Mouse (Mus musculus) natural killer cell, adult 2 months (primary cell): ENCODE data around the gene Mlh3.
A peak's percentile ranks its signal among the peaks of the same experiment; 100 is the strongest.
"Not testable (repeated sequence)": the region's sequence is repeated elsewhere in the genome, so short reads cannot be mapped to it uniquely, and the experiment has no call there.

Source experiments
- DNase-seq, 2 experiments: peaks; one replicate each; pipeline ENCODE4 v3.0.0; 2022; ENCODE audit warnings: low spot score in 2 of 2

The Mlh3 gene

GRCm38 (mm10) chr12:85270319-85270718 lies at the start of gene Mlh3:
TSS of gene Mlh3 (minus strand) at chr12:85270599.
- DNase-seq: peak; percentile 85

- no peak for DNase-seq
These were observed 38.3 kb upstream of the Mlh3 start for GRCm38 (mm10) chr12:85308651-85309050.

- DNase-seq: peak; percentile 69 to 80
These were observed 35.0 kb upstream of the Mlh3 start for GRCm38 (mm10) chr12:85305247-85305892.

GRCm38 (mm10) chr12:85304725-85305124 lies 34.3 kb upstream of the Mlh3 start:
- DNase-seq: peak; percentile 44 to 77

GRCm38 (mm10) chr12:85303256-85303655 lies 32.9 kb upstream of the Mlh3 start:
- DNase-seq: no peak

- DNase-seq: no peak
These were observed 28.4 kb upstream of the Mlh3 start for GRCm38 (mm10) chr12:85298835-85299180.

- DNase-seq: no peak
These were observed 27.9 kb upstream of the Mlh3 start for GRCm38 (mm10) chr12:85298127-85298834.

GRCm38 (mm10) chr12:85297345-85297997 lies 27.1 kb upstream of the Mlh3 start:
- no peak for DNase-seq

GRCm38 (mm10) chr12:85296915-85297314 lies 26.5 kb upstream of the Mlh3 start:
- DNase-seq: no peak

GRCm38 (mm10) chr12:85295506-85295905 lies 25.1 kb upstream of the Mlh3 start:
- no peak for DNase-seq

- no peak for DNase-seq
These were observed 22.5 kb upstream of the Mlh3 start for GRCm38 (mm10) chr12:85292906-85293305.

GRCm38 (mm10) chr12:85292288-85292687 lies 21.9 kb upstream of the Mlh3 start:
- no peak for DNase-seq

- DNase-seq: no peak
These were observed 21.1 kb upstream of the Mlh3 start for GRCm38 (mm10) chr12:85291541-85291940.

- no peak for DNase-seq
These were observed 20.2 kb upstream of the Mlh3 start for GRCm38 (mm10) chr12:85290633-85291032.

- no peak for DNase-seq
These were observed 19.0 kb upstream of the Mlh3 start for GRCm38 (mm10) chr12:85289157-85290000.

- peak; percentile 83 to 85 for DNase-seq
These were observed 18.2 kb upstream of the Mlh3 start, which contains the start of gene Zc2hc1c for GRCm38 (mm10) chr12:85288486-85289156. TSS of gene Zc2hc1c (plus strand) at chr12:85288591.

- DNase-seq: no peak
These were observed 17.5 kb upstream of the Mlh3 start, which contains the start of gene Acyp1 for GRCm38 (mm10) chr12:85287809-85288485. TSS of gene Acyp1 (minus strand) at chr12:85288438.

- DNase-seq: no peak
These were observed 16.5 kb upstream of the Mlh3 start for GRCm38 (mm10) chr12:85286941-85287340.

- no peak for DNase-seq
These were observed 14.6 kb upstream of the Mlh3 start for GRCm38 (mm10) chr12:85284996-85285395.

- DNase-seq: no peak
These were observed 13.9 kb upstream of the Mlh3 start for GRCm38 (mm10) chr12:85284331-85284730.

- DNase-seq: not testable (repeated sequence)
These were observed 11.4 kb upstream of the Mlh3 start for GRCm38 (mm10) chr12:85281756-85282155.
